Mouse (Mus musculus): ENCODE results near the gene Naa16. TPM values are rescaled to one million over a fixed set of nuclear protein-coding genes. Genes with fewer than 3 reads are reported as not detected.

Naa16 gene
- polyA plus RNA-seq, 1 experiment from 2014 or later: 19.1 TPM

- no peak overlapping the region for H3K4me2 ChIP-seq (ENCODE audit: low read depth, low read length)
- H3K27me3 ChIP-seq (ENCODE audit: control insufficient read depth, insufficient read depth, low read length): no peaks in the 10 kb centered on the region
- no peaks in the 10 kb centered on the region for H3K9me3 ChIP-seq (ENCODE audit: control insufficient read depth, low read length)
- peaks cover 9% of the 10 kb centered on the region for H3K4me1 ChIP-seq (ENCODE audit: control insufficient read depth, insufficient read depth, low read length)
- H3K27ac ChIP-seq (ENCODE audit: low read depth, low read length): no peak overlapping the region
- no peak overlapping the region for H3K9ac ChIP-seq (replicated peaks; ENCODE audit: low read depth, low read length)
- 83% methylated on average over 7 of the region's 7 CpGs for WGBS
- no peak for ATAC-seq (ENCODE audit: low read depth)
- H3K36me3 ChIP-seq (ENCODE audit: control insufficient read depth, insufficient read depth, low read length): no peaks in the 10 kb centered on the region
- no peak overlapping the region for H3K4me3 ChIP-seq (ENCODE audit: low read depth, low read length)
These were observed 103.2 kb downstream of the Naa16 start for GRCm38 (mm10) chr14:79287251-79287863.

- no peaks in the 10 kb centered on the region for H3K9me3 ChIP-seq (ENCODE audit: control insufficient read depth, low read length)
- no peak overlapping the region for H3K27ac ChIP-seq (ENCODE audit: low read depth, low read length)
- H3K27me3 ChIP-seq (ENCODE audit: control insufficient read depth, insufficient read depth, low read length): no peaks in the 10 kb centered on the region
- no peak overlapping the region for H3K4me2 ChIP-seq (ENCODE audit: low read depth, low read length)
- 97% methylated on average over 5 of the region's 5 CpGs for WGBS
- no peaks in the 10 kb centered on the region for H3K36me3 ChIP-seq (ENCODE audit: control insufficient read depth, insufficient read depth, low read length)
- no peak overlapping the region for H3K4me3 ChIP-seq (ENCODE audit: low read depth, low read length)
- H3K9ac ChIP-seq (replicated peaks; ENCODE audit: low read depth, low read length): no peak overlapping the region
- H3K4me1 ChIP-seq (ENCODE audit: control insufficient read depth, insufficient read depth, low read length): peaks cover 5% of the 10 kb centered on the region
- no peak for ATAC-seq (ENCODE audit: low read depth)
These were observed 105.0 kb downstream of the Naa16 start for GRCm38 (mm10) chr14:79285549-79285948.

- Histone ChIP-seq H3K27me3 (ENCODE audit: control insufficient read depth, insufficient read depth, low read length) (no peaks in the 10 kb centered on the region), H3K4me1 (ENCODE audit: control insufficient read depth, insufficient read depth, low read length) (no peaks in the 10 kb centered on the region), H3K4me3 (ENCODE audit: low read depth, low read length) (no peak overlapping the region), H3K27ac (ENCODE audit: low read depth, low read length) (no peak overlapping the region), H3K36me3 (ENCODE audit: control insufficient read depth, insufficient read depth, low read length) (no peaks in the 10 kb centered on the region), H3K9ac (replicated peaks; ENCODE audit: low read depth, low read length) (no peak overlapping the region), H3K4me2 (ENCODE audit: low read depth, low read length) (no peak overlapping the region), H3K9me3 (ENCODE audit: control insufficient read depth, low read length) (no peaks in the 10 kb centered on the region)
- WGBS: 68% methylated on average over 4 of the region's 4 CpGs
- ATAC-seq (ENCODE audit: low read depth): no peak
These were observed 106.0 kb downstream of the Naa16 start for GRCm38 (mm10) chr14:79284616-79285015.

- Histone ChIP-seq H3K27ac (ENCODE audit: low read depth, low read length) (no peak overlapping the region), H3K4me2 (ENCODE audit: low read depth, low read length) (no peak overlapping the region), H3K4me3 (ENCODE audit: low read depth, low read length) (no peak overlapping the region), H3K36me3 (ENCODE audit: control insufficient read depth, insufficient read depth, low read length) (no peaks in the 10 kb centered on the region), H3K27me3 (ENCODE audit: control insufficient read depth, insufficient read depth, low read length) (no peaks in the 10 kb centered on the region), H3K9ac (replicated peaks; ENCODE audit: low read depth, low read length) (no peak overlapping the region), H3K9me3 (ENCODE audit: control insufficient read depth, low read length) (no peaks in the 10 kb centered on the region), H3K4me1 (ENCODE audit: control insufficient read depth, insufficient read depth, low read length) (no peaks in the 10 kb centered on the region)
- 92% methylated on average over 7 of the region's 7 CpGs for WGBS
- ATAC-seq (ENCODE audit: low read depth): no peak
These were observed 106.6 kb downstream of the Naa16 start for GRCm38 (mm10) chr14:79283952-79284351.

GRCm38 (mm10) chr14:79281894-79282553 is 108.6 kb downstream of the Naa16 start:
- H3K4me3 ChIP-seq (ENCODE audit: low read depth, low read length): no peak overlapping the region
- no peak overlapping the region for H3K27ac ChIP-seq (ENCODE audit: low read depth, low read length)
- no peak for ATAC-seq (ENCODE audit: low read depth)
- no peaks in the 10 kb centered on the region for H3K36me3 ChIP-seq (ENCODE audit: control insufficient read depth, insufficient read depth, low read length)
- no peak overlapping the region for H3K9ac ChIP-seq (replicated peaks; ENCODE audit: low read depth, low read length)
- H3K27me3 ChIP-seq (ENCODE audit: control insufficient read depth, insufficient read depth, low read length): no peaks in the 10 kb centered on the region
- H3K4me1 ChIP-seq (ENCODE audit: control insufficient read depth, insufficient read depth, low read length): no peaks in the 10 kb centered on the region
- H3K9me3 ChIP-seq (ENCODE audit: control insufficient read depth, low read length): no peaks in the 10 kb centered on the region
- H3K4me2 ChIP-seq (ENCODE audit: low read depth, low read length): no peak overlapping the region
- WGBS: 95% methylated on average over 9 of the region's 9 CpGs

GRCm38 (mm10) chr14:79280456-79280855 is 110.1 kb downstream of the Naa16 start:
- 91% methylated on average over 9 of the region's 9 CpGs for WGBS
- H3K4me3 ChIP-seq (ENCODE audit: low read depth, low read length): no peak overlapping the region
- H3K4me2 ChIP-seq (ENCODE audit: low read depth, low read length): no peak overlapping the region
- H3K27ac ChIP-seq (ENCODE audit: low read depth, low read length): no peak overlapping the region
- H3K4me1 ChIP-seq (ENCODE audit: control insufficient read depth, insufficient read depth, low read length): no peaks in the 10 kb centered on the region
- H3K27me3 ChIP-seq (ENCODE audit: control insufficient read depth, insufficient read depth, low read length): no peaks in the 10 kb centered on the region
- no peaks in the 10 kb centered on the region for H3K36me3 ChIP-seq (ENCODE audit: control insufficient read depth, insufficient read depth, low read length)
- no peak for ATAC-seq (ENCODE audit: low read depth)
- no peak overlapping the region for H3K9ac ChIP-seq (replicated peaks; ENCODE audit: low read depth, low read length)
- no peaks in the 10 kb centered on the region for H3K9me3 ChIP-seq (ENCODE audit: control insufficient read depth, low read length)

- no peaks in the 10 kb centered on the region for H3K4me1 ChIP-seq (ENCODE audit: control insufficient read depth, insufficient read depth, low read length)
- no peak overlapping the region for H3K9ac ChIP-seq (replicated peaks; ENCODE audit: low read depth, low read length)
- WGBS: 70% methylated on average over 1 of the region's 1 CpGs
- no peaks in the 10 kb centered on the region for H3K36me3 ChIP-seq (ENCODE audit: control insufficient read depth, insufficient read depth, low read length)
- H3K9me3 ChIP-seq (ENCODE audit: control insufficient read depth, low read length): no peaks in the 10 kb centered on the region
- H3K4me3 ChIP-seq (ENCODE audit: low read depth, low read length): no peak overlapping the region
- no peaks in the 10 kb centered on the region for H3K27me3 ChIP-seq (ENCODE audit: control insufficient read depth, insufficient read depth, low read length)
- no peak for ATAC-seq (ENCODE audit: low read depth)
- H3K27ac ChIP-seq (ENCODE audit: low read depth, low read length): no peak overlapping the region
- no peak overlapping the region for H3K4me2 ChIP-seq (ENCODE audit: low read depth, low read length)
These were observed 111.1 kb downstream of the Naa16 start for GRCm38 (mm10) chr14:79279494-79279893.

- Histone ChIP-seq H3K9me3 (ENCODE audit: control insufficient read depth, low read length) (no peaks in the 10 kb centered on the region), H3K27ac (ENCODE audit: low read depth, low read length) (no peak overlapping the region), H3K4me2 (ENCODE audit: low read depth, low read length) (no peak overlapping the region), H3K4me1 (ENCODE audit: control insufficient read depth, insufficient read depth, low read length) (0 out of 2 replicates have a peak, but pooled peaks cover 1% of the 10 kb centered on the region), H3K4me3 (ENCODE audit: low read depth, low read length) (no peak overlapping the region), H3K36me3 (ENCODE audit: control insufficient read depth, insufficient read depth, low read length) (no peaks in the 10 kb centered on the region), H3K27me3 (ENCODE audit: control insufficient read depth, insufficient read depth, low read length) (no peaks in the 10 kb centered on the region), H3K9ac (replicated peaks; ENCODE audit: low read depth, low read length) (no peak overlapping the region)
- WGBS: 85% methylated on average over 4 of the region's 4 CpGs
- ATAC-seq (ENCODE audit: low read depth): no peak
These were observed 111.7 kb downstream of the Naa16 start for GRCm38 (mm10) chr14:79278927-79279326.

GRCm38 (mm10) chr14:79277922-79278321 is 112.7 kb downstream of the Naa16 start:
- Histone ChIP-seq H3K9me3 (ENCODE audit: control insufficient read depth, low read length) (no peaks in the 10 kb centered on the region), H3K27me3 (ENCODE audit: control insufficient read depth, insufficient read depth, low read length) (no peaks in the 10 kb centered on the region), H3K27ac (ENCODE audit: low read depth, low read length) (no peak overlapping the region; the same call in 1 of the 2 replicates), H3K4me3 (ENCODE audit: low read depth, low read length) (no peak overlapping the region), H3K36me3 (ENCODE audit: control insufficient read depth, insufficient read depth, low read length) (no peaks in the 10 kb centered on the region), H3K4me1 (ENCODE audit: control insufficient read depth, insufficient read depth, low read length) (0 out of 2 replicates have a peak, but pooled peaks cover 3% of the 10 kb centered on the region), H3K9ac (replicated peaks; ENCODE audit: low read depth, low read length) (no peak overlapping the region), H3K4me2 (ENCODE audit: low read depth, low read length) (no peak overlapping the region)
- WGBS: 51% methylated on average over 7 of the region's 7 CpGs
- no peak for ATAC-seq (ENCODE audit: low read depth)
